Mouse (Mus musculus): ENCODE measurements at regions not wholly inside any gene's neighbourhood (a gene's known extent, or its start where the extent isn't known, plus 50 kb on each side); places are given as distances from the start of the nearest gene placed in this dataset.

- DNase-seq: no peak
- Histone ChIP-seq H3K27me3 (ENCODE audit: insufficient read depth, low read length) (no peaks in the 10 kb centered on the region), H3K4me1 (ENCODE audit: insufficient read depth) (peaks cover 20% of the 10 kb centered on the region), H3K27ac (ENCODE audit: low read depth) (peak overlapping the region; percentile 70), H3K9ac (replicated peaks) (no peak overlapping the region; the same call in 1 of the 2 replicates), H3K4me2 (ENCODE audit: low read depth, low read length) (0 out of 2 replicates have a peak overlapping the region, but pooled peaks have one; percentile 18), H3K9me3 (ENCODE audit: low read length) (no peaks in the 10 kb centered on the region), H3K4me3 (ENCODE audit: low read depth, low read length) (no peak overlapping the region), H3K36me3 (replicated peaks; ENCODE audit: insufficient read depth, low read length) (no peaks in the 10 kb centered on the region)
- ATAC-seq: no peak
- 61% methylated on average over 8 of the region's 9 CpGs for WGBS (ENCODE audit: insufficient replicate concordance)
- TF ChIP-seq CTCF (IDR thresholded peaks at IDR 0.05; ENCODE audit: low read depth) (peak; percentile 23; the same call in 1 of the 2 replicates), EP300 (IDR thresholded peaks at IDR 0.05; ENCODE audit: low read depth) (no peak)
Measured at GRCm38 (mm10) chr1:119290165-119290916, 131.7 kb downstream of the Inhbb start.

DNA sequence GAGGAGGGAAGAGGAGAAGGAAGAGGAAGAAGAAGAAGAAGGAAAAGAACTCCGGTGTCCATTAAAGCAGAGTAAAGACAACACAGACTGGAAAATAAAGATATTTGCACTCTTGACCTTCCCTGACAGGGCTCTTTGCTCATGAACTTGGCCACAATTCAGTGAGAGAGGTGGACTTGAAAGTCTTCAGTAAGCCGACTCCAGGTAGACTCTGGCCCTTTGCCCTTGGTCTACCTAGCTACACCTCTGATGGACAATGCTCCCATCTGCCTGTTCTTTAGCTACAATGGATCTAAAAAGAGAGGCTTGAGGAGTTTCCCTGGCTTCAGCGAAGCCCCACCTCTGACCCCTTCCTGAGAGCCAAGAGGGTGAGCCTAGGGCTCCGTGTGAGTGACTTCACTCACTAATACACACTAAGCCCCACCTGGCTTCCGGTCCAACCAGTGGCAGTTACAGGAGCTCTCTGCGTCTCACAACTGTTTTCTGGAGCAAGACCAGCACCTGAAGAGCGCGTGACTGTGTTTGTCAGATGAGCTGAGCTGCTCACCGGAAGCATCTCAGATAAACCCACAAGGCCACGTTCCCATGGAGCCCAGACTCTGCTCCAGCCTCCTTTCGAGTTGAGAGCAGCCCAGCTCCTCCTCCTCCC is 132.4 kb downstream of the Inhbb start:
- no peaks in the 10 kb centered on the region for H3K9me3 ChIP-seq (ENCODE audit: low read length)
- 0 out of 2 replicates have a peak overlapping the region, but pooled peaks have one; percentile 18 for H3K4me2 ChIP-seq (ENCODE audit: low read depth, low read length)
- ATAC-seq (peak; percentile 13; the same call in 1 of the 2 replicates), DNase-seq (no peak)
- peak overlapping the region; percentile 70 for H3K27ac ChIP-seq (ENCODE audit: low read depth)
- no peak overlapping the region for H3K4me3 ChIP-seq (ENCODE audit: low read depth, low read length)
- no peaks in the 10 kb centered on the region for H3K36me3 ChIP-seq (replicated peaks; ENCODE audit: insufficient read depth, low read length)
- no peaks in the 10 kb centered on the region for H3K27me3 ChIP-seq (ENCODE audit: insufficient read depth, low read length)
- H3K9ac ChIP-seq (replicated peaks): no peak overlapping the region; the same call in 1 of the 2 replicates
- peaks cover 18% of the 10 kb centered on the region for H3K4me1 ChIP-seq (ENCODE audit: insufficient read depth)
- no peak for TF ChIP-seq EP300 (IDR thresholded peaks at IDR 0.05; ENCODE audit: low read depth)
- TF ChIP-seq CTCF (IDR thresholded peaks at IDR 0.05; ENCODE audit: low read depth): no peak
- 61% methylated on average over 11 of the region's 11 CpGs for WGBS (ENCODE audit: insufficient replicate concordance)

- Histone ChIP-seq H3K4me2 (ENCODE audit: low read depth, low read length) (no peak overlapping the region), H3K4me1 (ENCODE audit: insufficient read depth) (no peaks in the 10 kb centered on the region), H3K27ac (ENCODE audit: low read depth) (no peak overlapping the region), H3K4me3 (ENCODE audit: low read depth, low read length) (no peak overlapping the region), H3K36me3 (replicated peaks; ENCODE audit: insufficient read depth, low read length) (no peaks in the 10 kb centered on the region), H3K9ac (replicated peaks) (no peak overlapping the region), H3K9me3 (ENCODE audit: low read length) (no peaks in the 10 kb centered on the region), H3K27me3 (ENCODE audit: insufficient read depth, low read length) (no peaks in the 10 kb centered on the region)
- WGBS (ENCODE audit: insufficient replicate concordance): 70% methylated on average over 1 of the region's 1 CpGs
- DNase-seq (no peak), ATAC-seq (no peak)
- TF ChIP-seq EP300 (IDR thresholded peaks at IDR 0.05; ENCODE audit: low read depth) (no peak), CTCF (IDR thresholded peaks at IDR 0.05; ENCODE audit: low read depth) (no peak)
Measured at GRCm38 (mm10) chr1:119282416-119282815, 139.6 kb downstream of the Inhbb start.

- DNase-seq (no peak), ATAC-seq (no peak)
- Histone ChIP-seq H3K4me1 (ENCODE audit: insufficient read depth) (no peaks in the 10 kb centered on the region), H3K4me2 (ENCODE audit: low read depth, low read length) (no peak overlapping the region), H3K36me3 (replicated peaks; ENCODE audit: insufficient read depth, low read length) (no peaks in the 10 kb centered on the region), H3K9me3 (ENCODE audit: low read length) (no peaks in the 10 kb centered on the region), H3K27me3 (ENCODE audit: insufficient read depth, low read length) (no peaks in the 10 kb centered on the region), H3K9ac (replicated peaks) (no peak overlapping the region), H3K4me3 (ENCODE audit: low read depth, low read length) (no peak overlapping the region), H3K27ac (ENCODE audit: low read depth) (no peak overlapping the region)
- TF ChIP-seq CTCF (IDR thresholded peaks at IDR 0.05; ENCODE audit: low read depth) (no peak), EP300 (IDR thresholded peaks at IDR 0.05; ENCODE audit: low read depth) (no peak)
- WGBS (ENCODE audit: insufficient replicate concordance): 74% methylated on average over 3 of the region's 3 CpGs
Measured at GRCm38 (mm10) chr1:119279261-119279660, 142.8 kb downstream of the Inhbb start.

GRCm38 (mm10) chr1:119278528-119279201 is 143.4 kb downstream of the Inhbb start:
- Histone ChIP-seq H3K27me3 (ENCODE audit: insufficient read depth, low read length) (no peaks in the 10 kb centered on the region), H3K9me3 (ENCODE audit: low read length) (no peaks in the 10 kb centered on the region), H3K4me3 (ENCODE audit: low read depth, low read length) (no peak overlapping the region), H3K9ac (replicated peaks) (no peak overlapping the region), H3K27ac (ENCODE audit: low read depth) (no peak overlapping the region), H3K4me2 (ENCODE audit: low read depth, low read length) (no peak overlapping the region), H3K4me1 (ENCODE audit: insufficient read depth) (no peaks in the 10 kb centered on the region), H3K36me3 (replicated peaks; ENCODE audit: insufficient read depth, low read length) (no peaks in the 10 kb centered on the region)
- TF ChIP-seq EP300 (IDR thresholded peaks at IDR 0.05; ENCODE audit: low read depth) (no peak), CTCF (IDR thresholded peaks at IDR 0.05; ENCODE audit: low read depth) (no peak)
- WGBS (ENCODE audit: insufficient replicate concordance): 55% methylated on average over 8 of the region's 8 CpGs
- DNase-seq (no peak), ATAC-seq (peak; percentile 41; the same call in 1 of the 2 replicates)

GRCm38 (mm10) chr1:119277990-119278389 is 144.1 kb downstream of the Inhbb start:
- 70% methylated on average over 4 of the region's 4 CpGs for whole genome bisulfite sequencing (ENCODE audit: insufficient replicate concordance)

More at GRCm38 (mm10) chr1:119277990-119278389, 144.1 kb downstream of the Inhbb start:
- TF ChIP-seq EP300 (IDR thresholded peaks at IDR 0.05; ENCODE audit: low read depth): no peak
- TF ChIP-seq CTCF (IDR thresholded peaks at IDR 0.05; ENCODE audit: low read depth): no peak
- Histone ChIP-seq H3K4me2 (ENCODE audit: low read depth, low read length) (no peak overlapping the region), H3K36me3 (replicated peaks; ENCODE audit: insufficient read depth, low read length) (no peaks in the 10 kb centered on the region), H3K27ac (ENCODE audit: low read depth) (no peak overlapping the region), H3K9me3 (ENCODE audit: low read length) (no peaks in the 10 kb centered on the region), H3K4me3 (ENCODE audit: low read depth, low read length) (no peak overlapping the region), H3K9ac (replicated peaks) (no peak overlapping the region), H3K4me1 (ENCODE audit: insufficient read depth) (no peaks in the 10 kb centered on the region), H3K27me3 (ENCODE audit: insufficient read depth, low read length) (no peaks in the 10 kb centered on the region)
- no peak for DNase-seq
- no peak for ATAC-seq

Data from liver, postnatal 0 days (tissue).